ENCODE assay signal across 26 mouse cellular contexts in the genomic region with DNA sequence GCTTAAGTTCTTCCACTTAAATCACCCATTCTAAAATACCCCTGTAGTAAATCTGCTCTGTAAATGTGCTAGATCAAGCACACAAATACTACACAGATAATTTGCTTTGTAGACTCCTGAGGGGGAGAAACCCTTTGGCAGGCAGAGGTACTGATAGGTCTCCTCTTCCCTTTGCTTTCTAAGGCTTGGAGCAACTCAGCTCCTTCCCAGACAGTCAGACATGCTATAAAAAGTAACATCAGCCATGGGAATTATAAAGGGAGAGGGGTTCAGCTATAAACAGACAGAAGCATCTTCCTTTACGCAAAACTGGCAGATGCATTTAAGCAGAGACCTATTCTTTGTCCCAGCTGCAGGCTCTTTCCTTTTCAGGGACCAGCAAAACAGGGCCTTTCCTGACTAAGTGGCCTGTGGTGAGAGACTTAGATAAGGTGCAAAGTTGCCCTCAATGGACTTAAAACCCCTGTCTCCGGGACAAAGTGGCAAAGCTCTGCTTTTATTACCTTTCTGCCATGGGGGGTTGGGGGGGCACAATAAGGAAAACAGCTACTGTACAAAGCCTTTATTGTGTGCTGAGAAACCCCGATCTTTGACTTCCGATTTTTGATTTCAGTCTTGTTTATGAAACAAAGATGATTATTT.
A peak's percentile ranks its signal among the peaks of the same experiment; 100 is the strongest.
DNase-seq lines count a peak whose midpoint lies in the region; ATAC-seq and TF ChIP-seq lines count a peak whose summit lies in the region.
"Had no signal": no experiment of that assay in that cellular context is flagged by ENCODE, and none has a peak within 500 bp of the region (broad histone marks: within the 10 kb centered on the region; RNA-seq: fewer than 3 reads in every experiment).

No protein-coding gene starts in this region.

- H3K27ac ChIP-seq in heart, embryonic 11.5 days (ENCODE audit: low read depth, low read length), result 0 out of 2 replicates have a peak overlapping the region, but pooled peaks have one; percentile 6
- no peak overlapping the region for H3K27ac ChIP-seq in neural tube, embryonic 14.5 days (ENCODE audit: low read depth, low read length)
- H3K27ac ChIP-seq in intestine, postnatal 0 days (ENCODE audit: low read depth, low read length), result no peak overlapping the region
- no peak overlapping the region for H3K27ac ChIP-seq in hindbrain, embryonic 13.5 days
- no peak overlapping the region for H3K27ac ChIP-seq in liver, embryonic 12.5 days
- H3K27ac ChIP-seq: forebrain, embryonic 10.5 days; forebrain, embryonic 13.5 days; hindbrain, embryonic 10.5 days; hindbrain, embryonic 14.5 days; hindbrain, postnatal 0 days had no signal

- H3K9ac ChIP-seq in heart, embryonic 11.5 days (ENCODE audit: low read depth, low read length), result peak overlapping the region; percentile 34; the same call in 1 of the 2 replicates
- no peak overlapping the region for H3K9ac ChIP-seq in neural tube, embryonic 14.5 days (replicated peaks; ENCODE audit: low read depth, low read length)
- H3K9ac ChIP-seq in intestine, postnatal 0 days (ENCODE audit: low read depth, low read length), result no peak overlapping the region
- no peak overlapping the region for H3K9ac ChIP-seq in hindbrain, embryonic 13.5 days
- no peak overlapping the region for H3K9ac ChIP-seq in liver, embryonic 12.5 days
- H3K9ac ChIP-seq: forebrain, embryonic 13.5 days; hindbrain, embryonic 14.5 days had no signal

- no peak overlapping the region for H3K4me2 ChIP-seq in heart, embryonic 11.5 days
- no peak overlapping the region for H3K4me2 ChIP-seq in neural tube, embryonic 14.5 days (ENCODE audit: low read depth, low read length)
- no peak overlapping the region for H3K4me2 ChIP-seq in intestine, postnatal 0 days (replicated peaks; ENCODE audit: low read depth)
- no peak overlapping the region for H3K4me2 ChIP-seq in hindbrain, embryonic 13.5 days
- no peak overlapping the region for H3K4me2 ChIP-seq in liver, embryonic 12.5 days
- H3K4me2 ChIP-seq: forebrain, embryonic 13.5 days; hindbrain, embryonic 14.5 days had no signal

- no peak for ATAC-seq in heart, embryonic 11.5 days (replicated peaks; ENCODE audit: insufficient number of reproducible peaks, low FRiP score, low TSS enrichment)
- peak; percentile 64; the same call in 1 of the 2 replicates for ATAC-seq in neural tube, embryonic 14.5 days (ENCODE audit: low read depth)
- peak; percentile 63 for ATAC-seq in intestine, postnatal 0 days
- ATAC-seq in hindbrain, embryonic 13.5 days (ENCODE audit: low FRiP score), result no peak
- ATAC-seq in liver, embryonic 12.5 days, result no peak
- ATAC-seq: forebrain, embryonic 13.5 days; forebrain, embryonic 16.5 days; hindbrain, postnatal 0 days; inflammation-experienced regulatory T-cells, adult 6 months; Patski had no signal

- no peak overlapping the region for H3K4me3 ChIP-seq in heart, embryonic 11.5 days (ENCODE audit: low read depth, low read length)
- H3K4me3 ChIP-seq in neural tube, embryonic 14.5 days (ENCODE audit: low read depth, low read length), result no peak overlapping the region
- H3K4me3 ChIP-seq in intestine, postnatal 0 days (ENCODE audit: low read depth, low read length), result no peak overlapping the region
- H3K4me3 ChIP-seq in hindbrain, embryonic 13.5 days, result no peak overlapping the region
- H3K4me3 ChIP-seq in liver, embryonic 12.5 days, result no peak overlapping the region
- H3K4me3 ChIP-seq: forebrain, embryonic 10.5 days; forebrain, embryonic 13.5 days; hindbrain, embryonic 10.5 days had no signal

- H3K36me3 ChIP-seq in heart, embryonic 11.5 days (ENCODE audit: control insufficient read depth, insufficient read depth, low read length), result no peaks in the 10 kb centered on the region
- no peaks in the 10 kb centered on the region for H3K36me3 ChIP-seq in neural tube, embryonic 14.5 days (ENCODE audit: control insufficient read depth, insufficient read depth, low read length)
- H3K36me3 ChIP-seq in intestine, postnatal 0 days (ENCODE audit: control insufficient read depth, insufficient read depth), result no peaks in the 10 kb centered on the region
- no peaks in the 10 kb centered on the region for H3K36me3 ChIP-seq in hindbrain, embryonic 13.5 days
- H3K36me3 ChIP-seq in liver, embryonic 12.5 days, result no peaks in the 10 kb centered on the region
- H3K36me3 ChIP-seq: forebrain, embryonic 10.5 days; G1E; hindbrain, embryonic 10.5 days had no signal

- no peak for DNase-seq in heart, postnatal 25 days (ENCODE audit: low spot score)
- DNase-seq in neural tube, embryonic 10.5 days (ENCODE audit: extremely low spot score, low spot score), result no peak
- DNase-seq: adrenal gland, postnatal 10 days; adrenal gland, postnatal 36 days; B cell, adult 2 months; cerebellum, adult 18-20 months; cerebellum, adult 9-10 months; cerebellum, postnatal 14 days; gastrocnemius, postnatal 10 days; gastrocnemius, postnatal 36 days; heart, postnatal 36 days had no signal

- H3K27me3 ChIP-seq in heart, embryonic 11.5 days (ENCODE audit: control insufficient read depth, insufficient read depth, low read length), result no peaks in the 10 kb centered on the region; the same call in 1 of the 2 replicates
- H3K27me3 ChIP-seq in neural tube, embryonic 14.5 days (ENCODE audit: control insufficient read depth, insufficient read depth, low read length), result no peaks in the 10 kb centered on the region
- no peaks in the 10 kb centered on the region for H3K27me3 ChIP-seq in intestine, postnatal 0 days (replicated peaks; ENCODE audit: control insufficient read depth, insufficient read depth, low read length)
- H3K27me3 ChIP-seq in hindbrain, embryonic 13.5 days, result no peaks in the 10 kb centered on the region
- no peaks in the 10 kb centered on the region for H3K27me3 ChIP-seq in liver, embryonic 12.5 days (replicated peaks)
- H3K27me3 ChIP-seq: CH12.LX; forebrain, embryonic 13.5 days had no signal

- intact Hi-C loops in heart, postnatal 25 days (cut with DNase I), result no loop called here

- no peaks in the 10 kb centered on the region for H3K9me3 ChIP-seq in heart, embryonic 11.5 days (replicated peaks; ENCODE audit: control insufficient read depth, low read length)
- no peaks in the 10 kb centered on the region for H3K9me3 ChIP-seq in neural tube, embryonic 14.5 days (ENCODE audit: control insufficient read depth, low read length)
- no peaks in the 10 kb centered on the region for H3K9me3 ChIP-seq in intestine, postnatal 0 days (ENCODE audit: control insufficient read depth)
- no peaks in the 10 kb centered on the region for H3K9me3 ChIP-seq in hindbrain, embryonic 13.5 days
- no peaks in the 10 kb centered on the region for H3K9me3 ChIP-seq in liver, embryonic 12.5 days (replicated peaks)
- H3K9me3 ChIP-seq: forebrain, embryonic 10.5 days; forebrain, embryonic 13.5 days; G1E; hindbrain, embryonic 10.5 days had no signal

- TF ChIP-seq CTCF in intestine, postnatal 0 days (IDR thresholded peaks at IDR 0.05; ENCODE audit: low read depth), result no peak

- H3K4me1 ChIP-seq in heart, embryonic 11.5 days (ENCODE audit: control insufficient read depth, insufficient read depth, low read length), result peaks cover 13% of the 10 kb centered on the region
- H3K4me1 ChIP-seq in neural tube, embryonic 14.5 days (ENCODE audit: control insufficient read depth, insufficient read depth, low read length), result no peaks in the 10 kb centered on the region
- no peaks in the 10 kb centered on the region for H3K4me1 ChIP-seq in intestine, postnatal 0 days (replicated peaks; ENCODE audit: control insufficient read depth, insufficient read depth, low read length)
- no peaks in the 10 kb centered on the region for H3K4me1 ChIP-seq in hindbrain, embryonic 13.5 days (replicated peaks)
- H3K4me1 ChIP-seq in liver, embryonic 12.5 days, result no peaks in the 10 kb centered on the region
- H3K4me1 ChIP-seq: forebrain, embryonic 13.5 days had no signal

- WGBS in heart, embryonic 11.5 days (ENCODE audit: insufficient replicate concordance), result 37% methylated on average over 4 of the region's 4 CpGs
- WGBS in neural tube, embryonic 14.5 days, result 37% methylated on average over 4 of the region's 4 CpGs
- 36% methylated on average over 4 of the region's 4 CpGs for WGBS in intestine, postnatal 0 days
- 77% methylated on average over 4 of the region's 4 CpGs for WGBS in hindbrain, embryonic 13.5 days
- 55% methylated on average over 4 of the region's 4 CpGs for WGBS in liver, embryonic 12.5 days (ENCODE audit: insufficient replicate concordance)

Comparison
In these comparisons a context has a peak if more than half of its experiments do, and no peak if none do; other contexts are left out.
1. ATAC-seq: peak in neural tube, embryonic 14.5 days (single experiment) and intestine, postnatal 0 days (single experiment); none in heart, embryonic 11.5 days (single experiment), hindbrain, embryonic 13.5 days (single experiment) and liver, embryonic 12.5 days (single experiment).